Mouse (Mus musculus) gastrocnemius, adult 18-20 months (tissue): ENCODE data around the gene Szt2. TPM values are rescaled to one million over a fixed set of nuclear protein-coding genes. Genes with fewer than 3 reads are reported as not detected.

Experiments used
- DNase-seq: peaks from one replicate; pipeline ENCODE4 v3.0.0; 2021; ENCODE audit warnings: low spot score
- total RNA-seq, 2 experiments: library from RNA; stranded (reverse); gene quantifications; 2 replicates each; pipeline ENCODE4 v1.2.3; 2021

Gene Szt2
- total RNA-seq, 2 experiments from 2014 or later = 4.6 to 5.6 TPM

DNA sequence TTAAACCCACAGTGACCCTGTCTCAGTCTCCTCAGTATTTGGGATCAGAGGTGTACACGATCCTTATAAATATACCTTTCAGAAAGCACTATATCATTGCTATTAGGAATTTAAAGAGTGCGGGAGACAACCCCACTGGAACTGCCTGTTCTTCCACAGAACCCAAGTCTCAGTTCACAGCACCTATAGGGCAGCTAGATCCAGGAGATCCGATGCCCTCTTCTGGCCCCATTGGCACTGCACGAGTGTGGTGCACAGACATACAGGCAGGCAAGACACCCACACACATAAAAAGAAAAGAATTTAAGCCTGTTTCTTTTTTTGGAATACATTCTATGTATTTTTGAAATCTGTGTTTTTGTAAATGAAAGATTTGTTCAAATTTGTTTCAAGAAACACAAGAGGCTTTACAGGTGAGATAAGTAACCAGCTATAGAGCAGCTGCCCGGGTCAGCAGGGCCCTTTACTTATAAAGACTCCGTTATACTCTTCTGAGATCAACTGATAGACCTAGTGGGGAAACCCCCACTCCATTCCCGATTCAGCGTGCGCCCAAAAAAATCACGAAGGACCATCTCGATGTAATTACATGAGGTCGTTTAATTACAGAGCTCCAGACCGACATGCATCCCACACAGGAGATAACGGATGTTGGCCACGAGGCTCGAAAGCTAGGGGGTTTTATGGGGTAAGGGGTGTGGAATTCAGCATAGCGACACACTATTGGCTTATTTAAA is 50.7 kb downstream of the Szt2 start:
- DNase-seq = no peak

- DNase-seq = no peak
Measured at GRCm38 (mm10) chr4:118357504-118357903, 51.6 kb downstream of the Szt2 start.

DNA sequence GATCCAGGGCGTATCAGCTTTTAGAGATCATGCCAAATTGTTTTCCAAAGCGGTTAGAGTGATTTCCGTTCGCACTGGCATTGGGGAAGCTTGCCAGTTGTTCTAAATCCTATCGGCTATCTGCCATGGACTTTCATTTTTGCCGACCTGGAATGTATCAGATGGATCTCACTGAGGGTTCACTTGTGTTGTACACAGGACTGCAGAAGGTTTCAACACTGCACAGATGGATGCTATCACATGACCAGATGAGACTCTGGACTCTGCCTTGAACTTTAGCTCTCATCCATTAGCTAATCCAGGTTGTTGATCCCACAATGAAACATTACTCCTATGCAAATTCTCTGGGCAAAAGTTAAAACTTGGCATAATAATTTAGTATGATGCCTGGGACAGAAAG is 52.3 kb downstream of the Szt2 start:
- DNase-seq = no peak

DNA sequence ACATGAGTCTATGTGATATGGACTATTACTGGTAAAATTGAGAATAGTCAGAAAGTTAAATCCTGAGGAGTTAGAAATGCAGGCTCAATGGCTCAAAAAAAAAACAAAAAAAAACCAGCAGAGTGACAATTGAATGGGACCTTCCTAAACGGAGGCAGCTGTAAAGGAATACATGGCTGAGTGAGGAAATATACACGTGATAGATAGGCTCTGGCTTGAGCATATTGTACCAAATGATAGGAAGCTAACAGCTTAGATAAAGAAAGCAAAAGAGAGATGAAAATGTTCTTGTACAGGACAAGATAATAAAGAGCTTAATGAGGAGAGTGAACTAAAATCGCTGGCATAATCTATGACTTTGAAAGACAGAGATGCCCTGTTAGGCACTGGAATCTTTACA is 54.8 kb downstream of the Szt2 start:
- DNase-seq = no peak

- DNase-seq = no peak
Measured at GRCm38 (mm10) chr4:118353689-118354088, 55.4 kb downstream of the Szt2 start.

- no peak for DNase-seq
Measured at GRCm38 (mm10) chr4:118351828-118352227, 57.2 kb downstream of the Szt2 start.

- no peak for DNase-seq
Measured at GRCm38 (mm10) chr4:118350864-118351263, 58.2 kb downstream of the Szt2 start.

DNA sequence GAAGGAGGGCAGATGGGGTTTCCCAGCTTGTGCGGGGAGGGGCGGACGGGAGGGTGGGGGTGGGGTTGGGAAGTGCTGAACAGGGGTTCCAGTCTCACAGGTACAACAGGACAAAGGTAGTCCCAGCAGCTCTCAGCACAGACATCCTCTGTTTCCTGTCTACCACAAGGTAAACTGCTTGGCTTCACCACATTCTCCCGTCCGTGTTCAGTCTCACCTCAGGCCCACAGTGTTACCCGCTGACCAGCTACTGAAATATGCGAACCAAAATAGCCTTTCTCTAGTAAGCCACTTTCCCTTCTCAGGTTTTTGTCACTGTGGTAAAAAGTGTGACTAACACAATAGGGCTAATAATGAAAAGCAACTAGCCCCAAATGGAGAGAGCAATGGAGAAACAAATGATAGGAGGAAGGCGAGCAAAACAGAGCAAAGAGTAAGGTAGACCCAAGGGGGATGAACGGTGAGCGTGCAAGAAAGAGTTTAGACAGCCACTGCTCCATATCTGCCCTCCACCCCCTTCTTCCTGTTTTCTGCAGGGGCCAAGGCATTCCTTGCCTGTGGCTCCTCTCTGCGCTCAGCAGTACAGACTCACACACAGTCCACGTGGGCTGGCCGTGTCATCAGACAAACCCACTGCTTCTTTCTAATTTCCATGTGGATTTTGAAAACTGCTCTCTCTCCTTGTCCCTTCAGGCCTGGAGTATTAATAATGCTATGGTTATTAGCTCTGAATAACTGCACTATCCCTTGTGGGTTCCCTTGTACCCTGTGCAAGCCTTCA is 61.4 kb downstream of the Szt2 start:
- no peak for DNase-seq

DNA sequence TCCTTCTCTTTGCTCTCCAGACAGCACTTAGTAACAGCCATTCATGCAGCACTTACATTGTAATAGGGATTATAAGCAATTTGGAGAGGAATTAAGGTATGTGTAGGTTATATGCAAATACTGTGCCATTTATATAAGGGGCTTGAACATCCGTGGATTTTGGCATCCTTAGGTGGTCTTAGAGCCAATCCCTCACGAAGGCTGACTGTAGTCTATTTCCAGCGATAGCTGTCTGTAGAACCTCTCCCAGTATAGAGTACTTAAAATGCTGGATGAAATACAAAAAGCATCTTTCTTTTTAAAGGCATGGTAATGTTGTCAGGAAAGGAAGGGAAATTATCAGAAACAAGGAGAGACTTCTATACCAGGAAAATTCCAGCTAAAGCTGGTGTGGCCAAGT is 67.6 kb downstream of the Szt2 start:
- no peak for DNase-seq

GRCm38 (mm10) chr4:118336658-118337057 is 72.4 kb downstream of the Szt2 start:
- no peak for DNase-seq

GRCm38 (mm10) chr4:118335991-118336390 is 73.1 kb downstream of the Szt2 start:
- DNase-seq = no peak

GRCm38 (mm10) chr4:118331777-118332176 is 77.3 kb downstream of the Szt2 start:
- DNase-seq = no peak

DNA sequence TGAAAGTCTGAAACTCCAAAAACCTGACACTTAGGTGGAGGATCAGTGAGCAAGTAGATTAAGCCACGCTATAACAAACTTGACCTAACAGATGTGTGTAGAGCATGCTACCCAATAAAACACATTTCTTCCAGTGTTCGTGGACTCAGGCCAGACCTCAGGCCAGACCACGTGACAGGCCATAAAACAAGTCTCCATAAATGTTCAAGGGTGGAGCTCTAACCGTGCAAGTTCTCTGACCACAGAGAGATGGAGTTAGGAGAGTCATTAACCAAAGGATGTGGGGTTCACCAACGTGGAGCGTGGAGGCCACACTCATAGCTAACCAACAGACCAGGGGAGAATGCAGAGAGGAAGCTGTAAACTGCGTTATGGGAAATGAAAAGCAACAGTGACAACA is 82.6 kb downstream of the Szt2 start:
- no peak for DNase-seq

- DNase-seq = no peak
Measured at GRCm38 (mm10) chr4:118320636-118321035, 88.4 kb downstream of the Szt2 start.

GRCm38 (mm10) chr4:118319706-118320344 is 89.2 kb downstream of the Szt2 start:
- DNase-seq = no peak

DNA sequence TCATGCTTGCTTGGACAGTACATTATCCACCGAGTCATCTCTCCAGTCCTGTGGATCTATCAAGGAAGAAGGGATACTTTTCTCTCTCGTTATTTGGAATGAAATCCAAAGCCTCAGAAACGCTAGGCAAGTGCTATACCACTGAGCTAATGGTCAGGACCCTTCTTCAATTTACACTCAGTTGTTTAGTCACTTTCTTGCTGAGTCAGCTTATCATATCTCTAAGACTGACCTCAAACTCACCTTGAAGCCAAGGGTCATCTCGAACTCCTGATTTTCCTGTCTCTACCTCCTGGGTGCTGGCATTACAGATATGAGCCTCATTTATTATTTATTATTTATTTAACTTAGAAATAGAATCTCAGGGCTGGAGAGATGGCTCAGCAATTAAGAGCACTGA is 92.4 kb downstream of the Szt2 start:
- no peak for DNase-seq

- no peak for DNase-seq
Measured at GRCm38 (mm10) chr4:118315286-118315685, 93.8 kb downstream of the Szt2 start.

Other genes starting within 250 kb of the Szt2 start
- 10 to 100 TPM; 18.0 to 18.8 TPM for gene Kdm4a, start 229.2 kb downstream of the Szt2 start, total RNA-seq
- 1 to 10 TPM; 2.0 to 2.2 TPM for gene Ptprf, start 117.9 kb downstream of the Szt2 start, total RNA-seq
- 10 to 100 TPM; 38.6 to 39.2 TPM for gene Med8, start 64 bp upstream of the Szt2 start, total RNA-seq
- 1 to 10 TPM; 5.0 to 6.9 TPM for gene Elovl1, start 18.8 kb upstream of the Szt2 start, total RNA-seq
- under 1 TPM in 1 of 2 experiments, not detected in 1; 0.32 TPM for gene Cdc20, start 28.1 kb upstream of the Szt2 start, total RNA-seq
- gene Mpl, start 48.2 kb upstream of the Szt2 start, total RNA-seq = not detected
- gene Tie1, start 80.8 kb upstream of the Szt2 start, total RNA-seq = 10 to 100 TPM; 11.0 to 14.3 TPM
- gene 2610528J11Rik, start 117.7 kb upstream of the Szt2 start, total RNA-seq = not detected
- not detected for gene Tmem125, start 134.8 kb upstream of the Szt2 start, total RNA-seq
- gene Cfap57, start 211.5 kb upstream of the Szt2 start, total RNA-seq = not detected
- gene Ebna1bp2, start 211.5 kb upstream of the Szt2 start, total RNA-seq = 10 to 100 TPM; 23.6 to 26.9 TPM
- gene Olfr62, start 249.7 kb upstream of the Szt2 start, total RNA-seq = not detected